Mouse (Mus musculus): Measurements from ENCODE around the gene Lasp1. TPM values are rescaled to one million over a fixed set of nuclear protein-coding genes. Genes with fewer than 3 reads are reported as not detected.

The Lasp1 gene
- polyA plus RNA-seq, 1 experiment from 2014 or later = 136 TPM

DNA sequence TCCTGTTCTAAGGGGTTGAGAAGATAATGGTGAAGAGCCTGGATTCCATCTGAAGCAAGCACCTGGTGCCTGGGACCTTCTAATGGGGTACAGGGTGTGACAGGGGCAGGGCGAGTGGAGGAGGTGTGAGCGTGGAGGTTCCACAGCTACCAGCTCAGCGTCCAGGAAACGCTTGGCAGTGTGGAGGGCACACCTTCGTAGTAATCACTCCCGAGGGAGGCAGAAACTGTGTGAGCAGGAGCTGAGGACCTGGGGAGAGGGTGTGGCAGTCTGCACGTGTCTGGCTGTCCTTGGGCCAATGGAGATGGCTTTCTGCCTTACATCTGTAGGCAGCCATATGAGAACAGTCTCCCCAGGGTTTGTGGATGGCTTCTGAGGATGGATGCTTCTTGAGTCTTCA, 14.3 kb downstream of the Lasp1 start:
- Histone ChIP-seq H3K4me2 (peak overlapping the region; percentile 46), H3K36me3 (peaks cover 41% of the 10 kb centered on the region), H3K9me3 (replicated peaks) (no peaks in the 10 kb centered on the region), H3K4me3 (replicated peaks) (no peak overlapping the region), H3K4me1 (peaks cover 76% of the 10 kb centered on the region), H3K27ac (replicated peaks) (peak overlapping the region; percentile 83), H3K9ac (replicated peaks) (no peak overlapping the region), H3K27me3 (replicated peaks) (no peaks in the 10 kb centered on the region)
- peak; percentile 10; the same call in 1 of the 2 replicates for ATAC-seq (ENCODE audit: low FRiP score)
- WGBS = 39% methylated on average over 7 of the region's 7 CpGs

- peaks cover 37% of the 10 kb centered on the region for H3K36me3 ChIP-seq
- H3K4me1 ChIP-seq = peaks cover 76% of the 10 kb centered on the region
- no peak for ATAC-seq (ENCODE audit: low FRiP score)
Measured at GRCm38 (mm10) chr11:97813746-97814515, 15.1 kb downstream of the Lasp1 start.

DNA sequence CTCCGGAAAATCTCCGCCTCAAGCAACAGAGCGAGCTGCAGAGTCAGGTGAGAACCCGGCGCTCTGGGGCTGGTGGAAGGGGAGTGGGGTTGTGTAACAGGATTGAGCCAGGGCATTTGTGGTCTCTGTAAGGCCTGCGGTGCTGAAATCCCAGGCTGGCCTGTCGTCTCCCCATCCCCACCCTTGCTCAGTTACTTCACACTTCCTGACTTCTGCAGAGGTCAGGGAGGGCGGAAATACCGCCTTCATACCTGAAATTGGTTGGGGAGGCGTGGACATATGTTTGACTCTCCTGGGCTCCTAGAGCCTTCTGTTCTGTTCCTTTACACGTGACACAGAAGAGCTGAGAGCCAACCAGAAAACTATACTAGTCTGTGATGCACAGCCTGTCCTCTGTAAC, 16.9 kb downstream of the Lasp1 start:
- H3K36me3 ChIP-seq = peaks cover 42% of the 10 kb centered on the region
- ATAC-seq (ENCODE audit: low FRiP score) = no peak
- H3K4me1 ChIP-seq = peaks cover 72% of the 10 kb centered on the region
- no peak overlapping the region for H3K27ac ChIP-seq (replicated peaks)
- no peaks in the 10 kb centered on the region for H3K9me3 ChIP-seq (replicated peaks)
- H3K4me2 ChIP-seq = no peak overlapping the region
- 95% methylated on average over 11 of the region's 11 CpGs for WGBS
- no peak overlapping the region for H3K9ac ChIP-seq (replicated peaks)
- no peak overlapping the region for H3K4me3 ChIP-seq (replicated peaks)
- H3K27me3 ChIP-seq (replicated peaks) = no peaks in the 10 kb centered on the region

More at GRCm38 (mm10) chr11:97813746-97814515, 15.1 kb downstream of the Lasp1 start:
- Histone ChIP-seq H3K27me3 (replicated peaks) (no peaks in the 10 kb centered on the region), H3K9me3 (replicated peaks) (no peaks in the 10 kb centered on the region), H3K9ac (replicated peaks) (no peak overlapping the region), H3K4me3 (replicated peaks) (no peak overlapping the region), H3K27ac (replicated peaks) (peak overlapping the region; percentile 83; the same call in 1 of the 2 replicates), H3K4me2 (no peak overlapping the region)
- 76% methylated on average over 17 of the region's 17 CpGs for WGBS

DNA sequence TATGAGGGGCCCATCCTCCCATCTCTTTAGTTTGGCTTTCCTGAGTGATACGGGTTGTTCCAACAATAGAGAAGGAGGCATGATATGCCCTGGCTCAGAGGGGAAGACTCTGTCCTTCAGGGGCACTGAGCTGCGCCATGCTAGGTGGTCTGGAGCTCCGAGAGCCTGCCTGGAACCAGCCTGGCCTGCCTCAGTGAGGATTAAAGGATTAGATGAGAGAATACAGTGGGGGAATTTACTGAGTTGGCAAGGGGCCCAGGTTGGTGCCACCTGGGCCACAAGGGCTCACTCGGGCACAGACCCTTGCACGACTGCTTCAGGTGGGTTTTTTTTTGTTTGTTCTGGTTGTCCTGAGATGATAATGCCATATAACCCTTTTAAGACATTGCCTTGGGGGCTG, 17.4 kb downstream of the Lasp1 start:
- Histone ChIP-seq H3K4me1 (peaks cover 72% of the 10 kb centered on the region), H3K27ac (replicated peaks) (no peak overlapping the region), H3K36me3 (peaks cover 46% of the 10 kb centered on the region), H3K9me3 (replicated peaks) (no peaks in the 10 kb centered on the region), H3K4me3 (replicated peaks) (no peak overlapping the region), H3K9ac (replicated peaks) (no peak overlapping the region), H3K4me2 (no peak overlapping the region), H3K27me3 (replicated peaks) (no peaks in the 10 kb centered on the region)
- ATAC-seq (ENCODE audit: low FRiP score) = no peak
- 78% methylated on average over 5 of the region's 5 CpGs for WGBS

DNA sequence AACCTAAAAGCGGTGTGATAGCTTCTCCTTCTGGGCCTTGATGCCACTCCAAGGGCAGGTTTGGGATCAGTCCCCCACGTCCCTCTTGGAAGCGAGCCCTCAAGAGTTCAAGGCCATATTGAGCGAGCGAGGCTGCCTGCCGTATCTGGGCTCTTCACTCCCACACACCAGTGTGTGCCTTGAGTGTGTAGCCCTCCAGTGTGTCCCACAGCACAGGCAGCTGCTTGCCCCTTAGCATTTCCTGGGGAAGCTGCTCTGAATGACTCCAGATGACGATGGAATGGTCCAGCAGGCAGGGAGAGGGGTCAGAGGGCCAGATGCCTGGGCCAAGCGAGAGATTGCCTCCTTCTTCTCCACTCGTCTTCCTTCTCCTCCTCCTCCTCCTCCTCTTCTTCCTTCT, 18.1 kb downstream of the Lasp1 start:
- Histone ChIP-seq H3K27ac (replicated peaks) (peak overlapping the region; percentile 51; the same call in 1 of the 2 replicates), H3K27me3 (replicated peaks) (no peaks in the 10 kb centered on the region), H3K4me1 (peaks cover 68% of the 10 kb centered on the region), H3K4me2 (no peak overlapping the region), H3K36me3 (peaks cover 50% of the 10 kb centered on the region), H3K9ac (replicated peaks) (no peak overlapping the region), H3K9me3 (replicated peaks) (no peaks in the 10 kb centered on the region), H3K4me3 (replicated peaks) (no peak overlapping the region)
- no peak for ATAC-seq (ENCODE audit: low FRiP score)
- WGBS = 73% methylated on average over 9 of the region's 9 CpGs

DNA sequence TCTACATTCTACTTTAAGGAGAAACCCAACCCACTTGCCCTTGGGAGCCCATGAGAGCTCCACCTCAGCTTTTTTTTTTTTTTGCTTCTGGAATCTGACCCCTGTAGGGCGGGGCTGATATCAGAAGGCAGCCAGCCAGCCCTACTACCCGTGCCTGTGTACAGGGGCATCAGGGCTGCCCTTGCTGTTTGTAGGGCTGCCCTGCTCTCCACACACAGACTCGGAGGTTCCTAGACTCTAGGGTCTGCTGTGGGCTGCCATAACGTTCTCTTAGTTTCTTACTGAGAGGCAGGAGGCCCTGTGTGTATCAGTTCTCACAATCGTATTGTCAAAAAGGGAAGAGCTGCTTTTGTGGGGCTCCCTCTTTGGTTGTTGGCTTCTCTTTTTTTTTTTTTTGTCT, 18.6 kb downstream of the Lasp1 start:
- Histone ChIP-seq H3K9ac (replicated peaks) (no peak overlapping the region), H3K27me3 (replicated peaks) (no peaks in the 10 kb centered on the region), H3K4me1 (peaks cover 64% of the 10 kb centered on the region), H3K27ac (replicated peaks) (peak overlapping the region; percentile 51), H3K4me2 (no peak overlapping the region), H3K4me3 (replicated peaks) (no peak overlapping the region), H3K9me3 (replicated peaks) (no peaks in the 10 kb centered on the region), H3K36me3 (peaks cover 50% of the 10 kb centered on the region)
- ATAC-seq (ENCODE audit: low FRiP score) = no peak
- WGBS = 60% methylated on average over 5 of the region's 5 CpGs

DNA sequence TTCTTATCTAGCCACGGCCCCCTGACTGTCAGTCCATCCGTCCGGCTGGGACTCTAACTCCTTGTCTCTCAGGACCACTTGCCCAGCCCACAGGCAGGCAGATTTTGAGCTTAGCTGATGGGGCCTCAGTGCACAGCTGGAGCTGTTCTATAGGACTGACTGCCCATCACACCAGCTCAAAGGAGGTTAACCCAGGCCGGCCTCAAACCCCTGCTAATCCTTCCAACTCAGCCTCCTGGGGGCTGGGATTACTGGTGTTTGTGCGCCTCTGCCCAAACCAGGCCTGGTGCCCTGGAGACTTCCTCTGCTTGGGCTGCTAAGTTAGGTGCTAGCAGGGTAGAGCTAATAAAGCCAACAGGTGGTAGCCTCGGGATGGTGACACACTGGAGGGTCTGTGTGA, 19.2 kb downstream of the Lasp1 start:
- no peak overlapping the region for H3K4me3 ChIP-seq (replicated peaks)
- no peak overlapping the region for H3K4me2 ChIP-seq
- peaks cover 61% of the 10 kb centered on the region for H3K4me1 ChIP-seq
- peaks cover 52% of the 10 kb centered on the region for H3K36me3 ChIP-seq
- no peak overlapping the region for H3K9ac ChIP-seq (replicated peaks)
- WGBS = 54% methylated on average over 6 of the region's 6 CpGs
- no peak for ATAC-seq (ENCODE audit: low FRiP score)
- H3K27me3 ChIP-seq (replicated peaks) = no peaks in the 10 kb centered on the region
- peak overlapping the region; percentile 61 for H3K27ac ChIP-seq (replicated peaks)
- H3K9me3 ChIP-seq (replicated peaks) = no peaks in the 10 kb centered on the region

DNA sequence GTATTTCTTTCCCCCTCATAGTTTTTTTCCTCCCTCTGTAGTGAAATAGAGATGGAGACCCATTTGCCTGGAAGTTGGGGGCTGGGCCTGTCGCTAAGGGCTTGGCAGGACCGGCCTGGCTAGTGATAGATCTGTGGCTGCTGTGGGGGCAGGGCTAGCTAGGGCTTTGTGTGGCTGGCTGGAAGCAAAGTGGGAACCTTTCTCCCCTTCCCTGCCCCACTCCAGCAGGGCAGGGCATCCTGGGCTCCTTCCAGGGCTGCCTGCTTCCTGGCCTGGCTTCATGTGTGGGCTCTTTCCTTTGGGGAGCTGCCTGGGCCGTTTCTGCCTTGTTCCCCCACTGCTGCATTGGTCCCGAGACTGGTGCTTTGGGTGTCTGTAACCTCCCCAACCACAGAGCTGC, 19.8 kb downstream of the Lasp1 start:
- Histone ChIP-seq H3K27ac (replicated peaks) (peak overlapping the region; percentile 61), H3K4me2 (no peak overlapping the region)

DNA sequence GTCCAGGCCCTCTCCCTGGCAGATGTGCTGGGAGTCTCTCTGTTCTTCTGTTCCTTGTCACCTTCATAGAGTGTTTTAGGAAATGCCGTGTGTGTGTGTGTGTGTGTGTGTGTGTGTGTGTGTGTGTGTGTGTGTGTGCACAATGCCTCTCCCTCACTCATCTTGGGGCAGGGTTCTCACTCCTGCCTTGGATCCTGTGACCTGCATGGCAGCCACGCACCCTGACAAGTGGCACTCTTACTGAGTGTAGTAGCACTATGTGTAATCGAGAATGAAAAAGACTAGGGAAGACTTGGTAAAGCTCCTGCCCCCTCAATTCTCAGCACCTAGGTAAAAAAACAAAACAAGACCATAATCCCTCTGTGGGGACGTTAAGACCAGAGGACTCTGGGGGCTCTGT, 20.3 kb downstream of the Lasp1 start:
- Histone ChIP-seq H3K36me3 (peaks cover 54% of the 10 kb centered on the region), H3K4me3 (replicated peaks) (no peak overlapping the region), H3K9ac (replicated peaks) (no peak overlapping the region), H3K4me1 (peaks cover 53% of the 10 kb centered on the region), H3K27me3 (replicated peaks) (no peaks in the 10 kb centered on the region), H3K4me2 (no peak overlapping the region), H3K27ac (replicated peaks) (peak overlapping the region; percentile 61), H3K9me3 (replicated peaks) (no peaks in the 10 kb centered on the region)
- WGBS = 55% methylated on average over 4 of the region's 4 CpGs
- ATAC-seq (ENCODE audit: low FRiP score) = no peak

More for the DNA sequence above, 19.8 kb downstream of the Lasp1 start:
- H3K9ac ChIP-seq (replicated peaks) = no peak overlapping the region
- peaks cover 58% of the 10 kb centered on the region for H3K4me1 ChIP-seq
- 4% methylated on average over 4 of the region's 4 CpGs for WGBS
- no peaks in the 10 kb centered on the region for H3K9me3 ChIP-seq (replicated peaks)
- no peaks in the 10 kb centered on the region for H3K27me3 ChIP-seq (replicated peaks)
- ATAC-seq (ENCODE audit: low FRiP score) = peak; percentile 77
- no peak overlapping the region for H3K4me3 ChIP-seq (replicated peaks)
- H3K36me3 ChIP-seq = peaks cover 52% of the 10 kb centered on the region

- Histone ChIP-seq H3K4me3 (replicated peaks) (no peak overlapping the region), H3K9ac (replicated peaks) (no peak overlapping the region), H3K27ac (replicated peaks) (no peak overlapping the region; the same call in 1 of the 2 replicates), H3K4me2 (no peak overlapping the region), H3K4me1 (peaks cover 57% of the 10 kb centered on the region), H3K9me3 (replicated peaks) (no peaks in the 10 kb centered on the region), H3K27me3 (replicated peaks) (no peaks in the 10 kb centered on the region), H3K36me3 (peaks cover 52% of the 10 kb centered on the region)
- ATAC-seq (ENCODE audit: low FRiP score) = no peak
- 66% methylated on average over 5 of the region's 5 CpGs for WGBS
Measured at GRCm38 (mm10) chr11:97819923-97820322, 21.1 kb downstream of the Lasp1 start.

- 60% methylated on average over 4 of the region's 4 CpGs for WGBS
Measured at GRCm38 (mm10) chr11:97820840-97821239, 22.0 kb downstream of the Lasp1 start.

DNA sequence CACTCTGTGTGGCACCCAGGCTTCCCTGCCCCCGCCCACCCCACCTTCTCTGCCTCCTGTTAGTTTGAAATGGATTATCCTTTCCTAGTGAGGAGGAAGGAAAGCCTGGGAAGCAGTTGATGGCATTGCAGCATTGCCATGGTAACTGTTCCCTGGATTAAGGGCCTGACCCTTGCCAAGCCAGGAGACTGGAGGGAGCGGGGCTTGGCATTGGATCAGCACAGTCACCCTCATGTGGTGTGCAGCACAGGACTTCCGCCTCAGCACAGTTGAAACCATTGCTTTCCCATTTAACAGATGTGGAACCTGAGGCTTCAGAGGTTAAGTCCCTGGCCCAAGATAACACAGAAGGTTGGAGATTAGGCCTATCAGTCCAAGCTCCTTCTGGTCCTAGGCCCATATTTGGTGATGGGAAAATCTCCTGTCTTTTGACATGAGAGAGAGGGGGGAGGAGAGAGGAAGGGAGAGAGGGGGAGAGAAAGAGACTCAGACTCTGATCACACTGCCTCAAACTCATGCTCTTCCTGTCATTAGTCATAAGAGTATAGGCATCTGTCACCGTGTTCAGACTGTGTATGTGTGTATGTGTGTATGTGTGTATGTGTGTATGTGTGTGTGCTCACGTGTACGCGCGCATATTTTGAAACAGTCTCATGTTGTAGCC, 22.7 kb downstream of the Lasp1 start:
- peaks cover 49% of the 10 kb centered on the region for H3K36me3 ChIP-seq

More at GRCm38 (mm10) chr11:97820840-97821239, 22.0 kb downstream of the Lasp1 start:
- H3K9me3 ChIP-seq (replicated peaks) = no peaks in the 10 kb centered on the region
- no peaks in the 10 kb centered on the region for H3K27me3 ChIP-seq (replicated peaks)
- peak overlapping the region; percentile 18; the same call in 1 of the 2 replicates for H3K27ac ChIP-seq (replicated peaks)
- peaks cover 51% of the 10 kb centered on the region for H3K4me1 ChIP-seq
- no peak overlapping the region for H3K4me3 ChIP-seq (replicated peaks)
- no peak overlapping the region for H3K4me2 ChIP-seq
- no peak overlapping the region for H3K9ac ChIP-seq (replicated peaks)
- H3K36me3 ChIP-seq = peaks cover 49% of the 10 kb centered on the region
- no peak for ATAC-seq (ENCODE audit: low FRiP score)

More for the DNA sequence above, 22.7 kb downstream of the Lasp1 start:
- WGBS = 95% methylated on average over 8 of the region's 8 CpGs
- Histone ChIP-seq H3K4me2 (no peak overlapping the region), H3K4me3 (replicated peaks) (no peak overlapping the region), H3K4me1 (peaks cover 52% of the 10 kb centered on the region), H3K27me3 (replicated peaks) (no peaks in the 10 kb centered on the region), H3K9me3 (replicated peaks) (no peaks in the 10 kb centered on the region), H3K27ac (replicated peaks) (no peak overlapping the region), H3K9ac (replicated peaks) (no peak overlapping the region)
- ATAC-seq (ENCODE audit: low FRiP score) = no peak
